Mouse (Mus musculus) layer of hippocampus, adult 2 months (tissue): ENCODE results near the gene Reck. TPM values are rescaled to one million over a fixed set of nuclear protein-coding genes. Genes with fewer than 3 reads are reported as not detected.

Experiments
- DNase-seq, 2 experiments: peaks; one replicate each; pipeline ENCODE4 v3.0.0; 2022; ENCODE audit warnings: low spot score in 2 of 2
- H3K27ac ChIP-seq: fragments of 200-600 bp; 2 replicates; pipeline ENCODE4 v1.8.1; 2022
- H3K4me3 ChIP-seq: fragments of 200-600 bp; 2 replicates; pipeline ENCODE4 v1.8.1; 2022; ENCODE audit warnings: mild to moderate bottlenecking
- CTCF ChIP-seq: fragments of 200-600 bp; conservative IDR thresholded peaks from 2 replicates; pipeline ENCODE4 v1.8.1; 2022; ENCODE audit warnings: antibody characterized with exemption, mild to moderate bottlenecking, moderate library complexity
- total RNA-seq, 2 experiments: library from RNA; stranded (reverse); gene quantifications; 2 replicates each; pipeline ENCODE4 v1.2.3; 2021

Reck gene
- total RNA-seq, 2 experiments from 2014 or later, result 7.7 TPM

GRCm38 (mm10) chr4:43964951-43965684 lies 89.8 kb downstream of the Reck start:
- Histone ChIP-seq H3K4me3 (no peak overlapping the region), H3K27ac (no peak overlapping the region)
- TF ChIP-seq CTCF, result no peak
- DNase-seq, result no peak

- TF ChIP-seq CTCF, result no peak
- H3K27ac ChIP-seq, result no peak overlapping the region
- DNase-seq, result no peak
- H3K4me3 ChIP-seq, result no peak overlapping the region
Observed at GRCm38 (mm10) chr4:43965856-43966535, 90.7 kb downstream of the Reck start.

GRCm38 (mm10) chr4:43968650-43969049 lies 93.3 kb downstream of the Reck start:
- no peak overlapping the region for H3K4me3 ChIP-seq
- H3K27ac ChIP-seq, result no peak overlapping the region
- TF ChIP-seq CTCF, result no peak
- DNase-seq, result peak in 1 of 2 experiments; percentile 18

GRCm38 (mm10) chr4:43969373-43969772 lies 94.0 kb downstream of the Reck start:
- H3K27ac ChIP-seq, result no peak overlapping the region

GRCm38 (mm10) chr4:43970393-43971330 lies 95.3 kb downstream of the Reck start:
- Histone ChIP-seq H3K4me3 (no peak overlapping the region), H3K27ac (no peak overlapping the region)
- no peak for TF ChIP-seq CTCF
- DNase-seq, result no peak

More at GRCm38 (mm10) chr4:43969373-43969772, 94.0 kb downstream of the Reck start:
- DNase-seq, result no peak
- H3K4me3 ChIP-seq, result no peak overlapping the region
- TF ChIP-seq CTCF, result no peak

- TF ChIP-seq CTCF, result no peak
- H3K4me3 ChIP-seq, result no peak overlapping the region
- H3K27ac ChIP-seq, result peak overlapping the region; percentile 59; the same call in 1 of the 2 replicates
- no peak for DNase-seq
Observed at GRCm38 (mm10) chr4:43971541-43972136, 96.3 kb downstream of the Reck start.

GRCm38 (mm10) chr4:43972137-43972591 lies 96.8 kb downstream of the Reck start:
- H3K4me3 ChIP-seq, result no peak overlapping the region
- peak overlapping the region; percentile 61; the same call in 1 of the 2 replicates for H3K27ac ChIP-seq
- TF ChIP-seq CTCF, result no peak
- no peak for DNase-seq

GRCm38 (mm10) chr4:43973526-43973981 lies 98.2 kb downstream of the Reck start:
- TF ChIP-seq CTCF, result no peak
- no peak overlapping the region for H3K4me3 ChIP-seq
- peak; percentile 44 to 58 for DNase-seq
- peak overlapping the region; percentile 68 for H3K27ac ChIP-seq

GRCm38 (mm10) chr4:43974914-43975616 lies 99.7 kb downstream of the Reck start:
- no peak overlapping the region for H3K4me3 ChIP-seq
- DNase-seq, result no peak
- no peak for TF ChIP-seq CTCF
- no peak overlapping the region for H3K27ac ChIP-seq

GRCm38 (mm10) chr4:43976223-43976740 lies 101.0 kb downstream of the Reck start:
- no peak for DNase-seq
- no peak for TF ChIP-seq CTCF
- Histone ChIP-seq H3K4me3 (no peak overlapping the region), H3K27ac (no peak overlapping the region)
